Mouse (Mus musculus): ENCODE data around the gene Map2k5. TPM values are rescaled to one million over a fixed set of nuclear protein-coding genes. Genes with fewer than 3 reads are reported as not detected.

The Map2k5 gene
- polyA plus RNA-seq, 1 experiment from 2014 or later = 35.4 TPM

- WGBS = 32% methylated on average over 8 of the region's 8 CpGs
- ATAC-seq (replicated peaks; ENCODE audit: insufficient number of reproducible peaks, low FRiP score, low TSS enrichment, low read depth) = no peak
Measured at GRCm38 (mm10) chr9:63196114-63196682, 181.5 kb downstream of the Map2k5 start.

GRCm38 (mm10) chr9:63195523-63195922 lies 182.2 kb downstream of the Map2k5 start:
- H3K27me3 ChIP-seq (ENCODE audit: control insufficient read depth, insufficient read depth, low read length) = no peaks in the 10 kb centered on the region
- no peak for DNase-seq (ENCODE audit: low spot score)
- no peak overlapping the region; the same call in 1 of the 2 replicates for H3K27ac ChIP-seq (replicated peaks; ENCODE audit: low read depth, low read length)
- 33% methylated on average over 4 of the region's 4 CpGs for WGBS
- H3K9ac ChIP-seq (replicated peaks; ENCODE audit: low read length) = no peak overlapping the region
- H3K4me3 ChIP-seq (ENCODE audit: low read depth, low read length) = no peak overlapping the region
- no peak for ATAC-seq (replicated peaks; ENCODE audit: insufficient number of reproducible peaks, low FRiP score, low TSS enrichment, low read depth)
- no peak overlapping the region for H3K4me2 ChIP-seq (ENCODE audit: low read depth, low read length)
- H3K4me1 ChIP-seq (ENCODE audit: control insufficient read depth, insufficient read depth, low read length) = peaks cover 5% of the 10 kb centered on the region; the same call in 1 of the 2 replicates
- no peaks in the 10 kb centered on the region for H3K9me3 ChIP-seq (replicated peaks; ENCODE audit: control insufficient read depth, low read length)
- H3K36me3 ChIP-seq (replicated peaks; ENCODE audit: control insufficient read depth, insufficient read depth, low read depth, low read length) = no peaks in the 10 kb centered on the region; the same call in 1 of the 2 replicates

More at GRCm38 (mm10) chr9:63196114-63196682, 181.5 kb downstream of the Map2k5 start:
- Histone ChIP-seq H3K27ac (replicated peaks; ENCODE audit: low read depth, low read length) (no peak overlapping the region), H3K9me3 (replicated peaks; ENCODE audit: control insufficient read depth, low read length) (no peaks in the 10 kb centered on the region), H3K4me3 (ENCODE audit: low read depth, low read length) (no peak overlapping the region), H3K9ac (replicated peaks; ENCODE audit: low read length) (no peak overlapping the region), H3K4me2 (ENCODE audit: low read depth, low read length) (no peak overlapping the region), H3K36me3 (replicated peaks; ENCODE audit: control insufficient read depth, insufficient read depth, low read depth, low read length) (no peaks in the 10 kb centered on the region; the same call in 1 of the 2 replicates), H3K27me3 (ENCODE audit: control insufficient read depth, insufficient read depth, low read length) (no peaks in the 10 kb centered on the region), H3K4me1 (ENCODE audit: control insufficient read depth, insufficient read depth, low read length) (peaks cover 5% of the 10 kb centered on the region; the same call in 1 of the 2 replicates)
- DNase-seq (ENCODE audit: low spot score) = peak; percentile 32

GRCm38 (mm10) chr9:63194791-63195190 lies 182.9 kb downstream of the Map2k5 start:
- Histone ChIP-seq H3K27ac (replicated peaks; ENCODE audit: low read depth, low read length) (no peak overlapping the region), H3K9me3 (replicated peaks; ENCODE audit: control insufficient read depth, low read length) (no peaks in the 10 kb centered on the region), H3K4me1 (ENCODE audit: control insufficient read depth, insufficient read depth, low read length) (peaks cover 5% of the 10 kb centered on the region; the same call in 1 of the 2 replicates), H3K27me3 (ENCODE audit: control insufficient read depth, insufficient read depth, low read length) (no peaks in the 10 kb centered on the region), H3K4me3 (ENCODE audit: low read depth, low read length) (no peak overlapping the region), H3K36me3 (replicated peaks; ENCODE audit: control insufficient read depth, insufficient read depth, low read depth, low read length) (no peaks in the 10 kb centered on the region; the same call in 1 of the 2 replicates), H3K4me2 (ENCODE audit: low read depth, low read length) (no peak overlapping the region), H3K9ac (replicated peaks; ENCODE audit: low read length) (no peak overlapping the region)
- no peak for DNase-seq (ENCODE audit: low spot score)
- 74% methylated on average over 9 of the region's 9 CpGs for WGBS
- no peak for ATAC-seq (replicated peaks; ENCODE audit: insufficient number of reproducible peaks, low FRiP score, low TSS enrichment, low read depth)

GRCm38 (mm10) chr9:63192809-63193208 lies 184.9 kb downstream of the Map2k5 start:
- H3K9me3 ChIP-seq (replicated peaks; ENCODE audit: control insufficient read depth, low read length) = no peaks in the 10 kb centered on the region
- no peaks in the 10 kb centered on the region for H3K27me3 ChIP-seq (ENCODE audit: control insufficient read depth, insufficient read depth, low read length)
- no peak overlapping the region for H3K4me3 ChIP-seq (ENCODE audit: low read depth, low read length)
- WGBS = 81% methylated on average over 4 of the region's 4 CpGs
- DNase-seq (ENCODE audit: low spot score) (no peak), ATAC-seq (replicated peaks; ENCODE audit: insufficient number of reproducible peaks, low FRiP score, low TSS enrichment, low read depth) (no peak)
- no peak overlapping the region for H3K4me2 ChIP-seq (ENCODE audit: low read depth, low read length)
- no peak overlapping the region for H3K9ac ChIP-seq (replicated peaks; ENCODE audit: low read length)
- H3K4me1 ChIP-seq (ENCODE audit: control insufficient read depth, insufficient read depth, low read length) = peaks cover 5% of the 10 kb centered on the region; the same call in 1 of the 2 replicates
- no peak overlapping the region for H3K27ac ChIP-seq (replicated peaks; ENCODE audit: low read depth, low read length)
- no peaks in the 10 kb centered on the region for H3K36me3 ChIP-seq (replicated peaks; ENCODE audit: control insufficient read depth, insufficient read depth, low read depth, low read length)

GRCm38 (mm10) chr9:63187310-63187709 lies 190.4 kb downstream of the Map2k5 start:
- H3K27me3 ChIP-seq (ENCODE audit: control insufficient read depth, insufficient read depth, low read length) = no peaks in the 10 kb centered on the region
- H3K9me3 ChIP-seq (replicated peaks; ENCODE audit: control insufficient read depth, low read length) = no peaks in the 10 kb centered on the region
- ATAC-seq (replicated peaks; ENCODE audit: insufficient number of reproducible peaks, low FRiP score, low TSS enrichment, low read depth) (no peak), DNase-seq (ENCODE audit: low spot score) (no peak)
- no peak overlapping the region for H3K4me3 ChIP-seq (ENCODE audit: low read depth, low read length)
- H3K27ac ChIP-seq (replicated peaks; ENCODE audit: low read depth, low read length) = no peak overlapping the region
- no peak overlapping the region for H3K4me2 ChIP-seq (ENCODE audit: low read depth, low read length)
- H3K36me3 ChIP-seq (replicated peaks; ENCODE audit: control insufficient read depth, insufficient read depth, low read depth, low read length) = no peaks in the 10 kb centered on the region
- H3K9ac ChIP-seq (replicated peaks; ENCODE audit: low read length) = no peak overlapping the region
- 15% methylated on average over 7 of the region's 7 CpGs for WGBS
- peaks cover 7% of the 10 kb centered on the region; the same call in 1 of the 2 replicates for H3K4me1 ChIP-seq (ENCODE audit: control insufficient read depth, insufficient read depth, low read length)

GRCm38 (mm10) chr9:63185249-63185648 lies 192.5 kb downstream of the Map2k5 start:
- no peaks in the 10 kb centered on the region for H3K36me3 ChIP-seq (replicated peaks; ENCODE audit: control insufficient read depth, insufficient read depth, low read depth, low read length)
- H3K4me3 ChIP-seq (ENCODE audit: low read depth, low read length) = no peak overlapping the region
- H3K27ac ChIP-seq (replicated peaks; ENCODE audit: low read depth, low read length) = no peak overlapping the region
- no peak overlapping the region for H3K9ac ChIP-seq (replicated peaks; ENCODE audit: low read length)
- H3K4me1 ChIP-seq (ENCODE audit: control insufficient read depth, insufficient read depth, low read length) = peaks cover 8% of the 10 kb centered on the region; the same call in 1 of the 2 replicates
- no peaks in the 10 kb centered on the region for H3K27me3 ChIP-seq (ENCODE audit: control insufficient read depth, insufficient read depth, low read length)
- WGBS = 88% methylated on average over 7 of the region's 7 CpGs
- no peak for DNase-seq (ENCODE audit: low spot score)
- H3K4me2 ChIP-seq (ENCODE audit: low read depth, low read length) = no peak overlapping the region
- no peaks in the 10 kb centered on the region for H3K9me3 ChIP-seq (replicated peaks; ENCODE audit: control insufficient read depth, low read length)
- ATAC-seq (replicated peaks; ENCODE audit: insufficient number of reproducible peaks, low FRiP score, low TSS enrichment, low read depth) = no peak

- H3K9me3 ChIP-seq (replicated peaks; ENCODE audit: control insufficient read depth, low read length) = no peaks in the 10 kb centered on the region
- DNase-seq (ENCODE audit: low spot score) = no peak
Measured at GRCm38 (mm10) chr9:63183864-63184263, 193.8 kb downstream of the Map2k5 start.

GRCm38 (mm10) chr9:63182306-63182960 lies 195.3 kb downstream of the Map2k5 start:
- H3K4me3 ChIP-seq (ENCODE audit: low read depth, low read length) = no peak overlapping the region
- H3K9ac ChIP-seq (replicated peaks; ENCODE audit: low read length) = no peak overlapping the region
- no peaks in the 10 kb centered on the region for H3K27me3 ChIP-seq (ENCODE audit: control insufficient read depth, insufficient read depth, low read length)
- peaks cover 4% of the 10 kb centered on the region; the same call in 1 of the 2 replicates for H3K4me1 ChIP-seq (ENCODE audit: control insufficient read depth, insufficient read depth, low read length)
- DNase-seq (ENCODE audit: low spot score) (peak; percentile 67), ATAC-seq (replicated peaks; ENCODE audit: insufficient number of reproducible peaks, low FRiP score, low TSS enrichment, low read depth) (no peak)
- WGBS = 14% methylated on average over 14 of the region's 14 CpGs
- H3K27ac ChIP-seq (replicated peaks; ENCODE audit: low read depth, low read length) = no peak overlapping the region
- H3K4me2 ChIP-seq (ENCODE audit: low read depth, low read length) = no peak overlapping the region; the same call in 1 of the 2 replicates
- H3K36me3 ChIP-seq (replicated peaks; ENCODE audit: control insufficient read depth, insufficient read depth, low read depth, low read length) = no peaks in the 10 kb centered on the region
- no peaks in the 10 kb centered on the region for H3K9me3 ChIP-seq (replicated peaks; ENCODE audit: control insufficient read depth, low read length)

More at GRCm38 (mm10) chr9:63183864-63184263, 193.8 kb downstream of the Map2k5 start:
- peaks cover 8% of the 10 kb centered on the region; the same call in 1 of the 2 replicates for H3K4me1 ChIP-seq (ENCODE audit: control insufficient read depth, insufficient read depth, low read length)
- H3K4me2 ChIP-seq (ENCODE audit: low read depth, low read length) = no peak overlapping the region
- no peak overlapping the region for H3K9ac ChIP-seq (replicated peaks; ENCODE audit: low read length)
- no peak overlapping the region for H3K4me3 ChIP-seq (ENCODE audit: low read depth, low read length)
- H3K36me3 ChIP-seq (replicated peaks; ENCODE audit: control insufficient read depth, insufficient read depth, low read depth, low read length) = no peaks in the 10 kb centered on the region
- no peaks in the 10 kb centered on the region for H3K27me3 ChIP-seq (ENCODE audit: control insufficient read depth, insufficient read depth, low read length)
- 56% methylated on average over 7 of the region's 7 CpGs for WGBS
- H3K27ac ChIP-seq (replicated peaks; ENCODE audit: low read depth, low read length) = no peak overlapping the region
- ATAC-seq (replicated peaks; ENCODE audit: insufficient number of reproducible peaks, low FRiP score, low TSS enrichment, low read depth) = no peak
